Mouse (Mus musculus) hindbrain, embryonic 12.5 days (tissue): Measurements from ENCODE around the gene Npb. TPM values are rescaled to one million over a fixed set of nuclear protein-coding genes. Genes with fewer than 3 reads are reported as not detected.

ENCODE experiments used
- ATAC-seq: fragments of 200-750 bp; cut with Nextera tagmentation; 2 replicates; pipeline ENCODE4 v1.8.0; 2017; ENCODE audit warnings: moderate TSS enrichment; ENCODE audit not compliant: low FRiP score
- H3K27ac ChIP-seq: fragments of 300-500 bp; sonication (generic); 2 replicates; pipeline ENCODE4 v1.5.1; 2016; ENCODE audit warnings: mild to moderate bottlenecking
- H3K27me3 ChIP-seq: fragments of 300-500 bp; sonication (generic); 2 replicates; pipeline ENCODE4 v1.6.1; 2016; ENCODE audit warnings: mild to moderate bottlenecking
- H3K36me3 ChIP-seq: fragments of 300-500 bp; sonication (generic); 2 replicates; pipeline ENCODE4 v1.6.1; 2016; ENCODE audit warnings: mild to moderate bottlenecking
- H3K4me1 ChIP-seq: fragments of 300-500 bp; sonication (generic); 2 replicates; pipeline ENCODE4 v1.6.1; 2016
- H3K4me2 ChIP-seq: fragments of 300-500 bp; sonication (generic); replicated peaks from 2 replicates; pipeline ENCODE4 v1.6.1; 2016; ENCODE audit warnings: mild to moderate bottlenecking
- H3K4me3 ChIP-seq: fragments of 300-500 bp; sonication (generic); 2 replicates; pipeline ENCODE4 v1.5.1; 2016; ENCODE audit warnings: mild to moderate bottlenecking
- H3K9ac ChIP-seq: fragments of 300-500 bp; sonication (generic); 2 replicates; pipeline ENCODE4 v1.6.1; 2016; ENCODE audit warnings: mild to moderate bottlenecking, moderate library complexity
- H3K9me3 ChIP-seq: fragments of 300-500 bp; sonication (generic); replicated peaks from 2 replicates; pipeline ENCODE4 v1.6.1; 2016; ENCODE audit warnings: mild to moderate bottlenecking
- WGBS: fragments of 180-500 bp; shearing (Covaris S2); methylation state at CpG from one replicate; pipeline ENCODE4 v1.1.7; 2016; 5-methylcytosine and 5-hydroxymethylcytosine counted together
- polyA plus RNA-seq: library from polyadenylated mRNA; unstranded; fragments of >200 nt; fragmentation: Nextera tagmentation; extraction: Ambion mirVana; gene quantifications from 2 replicates; pipeline ENCODE4 v1.2.1, GENCODE M21; 2016

Gene Npb
- polyA plus RNA-seq, 1 experiment from 2014 or later = 1.0 TPM

DNA sequence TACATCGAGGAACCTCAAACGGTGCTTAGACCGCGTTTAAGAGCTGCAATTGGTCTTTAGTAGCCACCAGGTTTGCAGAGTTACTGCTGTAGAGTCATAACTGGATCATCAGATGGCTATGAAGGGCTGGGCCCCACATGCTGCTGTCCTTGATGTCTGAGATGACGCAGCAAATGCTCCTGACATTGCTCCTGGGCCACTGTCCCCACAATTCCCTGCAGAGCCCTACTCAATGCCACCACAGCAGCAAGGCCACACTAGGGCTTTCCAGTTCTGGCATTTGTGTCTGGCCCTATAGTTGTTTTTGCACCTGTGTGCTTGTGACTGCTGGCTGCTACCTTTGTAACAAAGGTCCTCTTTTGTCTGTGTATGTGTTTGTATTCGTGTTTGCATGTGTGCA, 14.5 kb downstream of the Npb start:
- 95% methylated on average over 6 of the region's 6 CpGs for WGBS
- Histone ChIP-seq H3K4me2 (no peak overlapping the region), H3K9me3 (no peaks in the 10 kb centered on the region), H3K27ac (no peak overlapping the region), H3K36me3 (peaks cover 64% of the 10 kb centered on the region), H3K4me1 (peaks cover 23% of the 10 kb centered on the region), H3K4me3 (no peak overlapping the region), H3K27me3 (no peaks in the 10 kb centered on the region), H3K9ac (no peak overlapping the region)
- ATAC-seq = no peak

DNA sequence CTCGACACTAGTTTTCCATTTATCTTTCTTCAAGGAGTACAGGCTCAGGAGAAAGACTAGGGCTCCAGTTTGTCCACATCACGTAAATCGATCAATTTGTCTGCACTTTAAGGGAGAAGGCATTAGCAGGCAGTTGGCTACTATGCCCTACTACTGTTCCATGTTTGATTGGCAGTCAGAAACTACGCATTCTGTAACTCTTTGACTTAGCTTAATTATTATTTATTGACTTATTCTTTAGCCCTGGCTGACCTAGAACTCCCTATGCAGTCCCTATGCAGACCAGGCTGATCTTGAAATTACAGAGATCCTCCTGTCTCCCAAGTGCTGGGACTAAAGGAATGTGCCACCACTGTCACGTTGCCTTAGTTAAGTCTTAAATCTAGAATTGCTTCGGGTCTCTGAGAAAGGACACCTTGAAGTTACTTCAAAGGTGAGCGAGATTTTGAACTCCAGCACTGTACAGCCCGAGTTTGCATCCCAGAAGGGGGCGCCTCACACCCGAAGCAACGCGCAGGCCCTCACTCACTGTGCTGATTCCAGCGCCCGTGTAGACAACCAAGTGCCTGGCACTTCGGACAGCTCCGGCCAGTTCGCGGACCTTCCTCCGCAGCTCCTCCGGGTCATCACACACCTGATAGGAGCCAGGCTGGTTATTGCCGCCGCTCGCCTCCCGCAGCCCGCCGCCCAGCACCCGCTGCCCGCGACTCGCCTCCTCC, 15.8 kb downstream of the Npb start:
- 14% methylated on average over 29 of the region's 30 CpGs for WGBS
- Histone ChIP-seq H3K4me1 (peaks cover 18% of the 10 kb centered on the region), H3K36me3 (peaks cover 57% of the 10 kb centered on the region), H3K27ac (peak overlapping the region; percentile 80), H3K4me3 (peak overlapping the region; percentile 99), H3K9me3 (no peaks in the 10 kb centered on the region), H3K9ac (peak overlapping the region; percentile 87), H3K27me3 (no peaks in the 10 kb centered on the region), H3K4me2 (peak overlapping the region; percentile 99)
- peak; percentile 68 for ATAC-seq

DNA sequence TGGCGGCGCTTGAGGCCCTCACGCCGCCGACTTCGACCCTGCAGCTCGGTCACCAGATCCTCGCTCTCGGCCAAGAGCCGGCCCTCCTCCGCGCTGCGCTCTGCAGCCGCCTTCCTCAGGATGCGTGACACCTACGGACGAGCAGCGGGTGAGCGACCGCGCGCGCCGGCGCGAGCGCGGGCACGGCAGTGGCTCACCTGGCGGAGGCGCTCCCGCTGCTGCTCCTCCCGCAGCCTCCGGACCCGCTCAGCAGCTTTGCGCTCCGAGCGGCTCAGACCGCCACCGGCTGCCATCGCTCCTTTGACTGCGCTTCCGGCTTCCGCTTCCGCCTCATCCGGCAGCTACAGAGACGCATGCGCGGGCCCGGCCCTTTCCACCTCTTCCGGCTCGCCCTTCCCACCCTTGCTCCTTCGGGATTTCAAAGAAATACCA, 16.4 kb downstream of the Npb start:
- H3K9me3 ChIP-seq = no peaks in the 10 kb centered on the region
- peak overlapping the region; percentile 99 for H3K4me3 ChIP-seq
- peak overlapping the region; percentile 80 for H3K27ac ChIP-seq
- peak overlapping the region; percentile 99 for H3K4me2 ChIP-seq
- peak overlapping the region; percentile 87 for H3K9ac ChIP-seq
- under 1% methylated on average over 53 of the region's 53 CpGs for WGBS
- no peaks in the 10 kb centered on the region for H3K27me3 ChIP-seq
- peak; percentile 74 for ATAC-seq
- peaks cover 60% of the 10 kb centered on the region for H3K36me3 ChIP-seq
- peaks cover 24% of the 10 kb centered on the region for H3K4me1 ChIP-seq

DNA sequence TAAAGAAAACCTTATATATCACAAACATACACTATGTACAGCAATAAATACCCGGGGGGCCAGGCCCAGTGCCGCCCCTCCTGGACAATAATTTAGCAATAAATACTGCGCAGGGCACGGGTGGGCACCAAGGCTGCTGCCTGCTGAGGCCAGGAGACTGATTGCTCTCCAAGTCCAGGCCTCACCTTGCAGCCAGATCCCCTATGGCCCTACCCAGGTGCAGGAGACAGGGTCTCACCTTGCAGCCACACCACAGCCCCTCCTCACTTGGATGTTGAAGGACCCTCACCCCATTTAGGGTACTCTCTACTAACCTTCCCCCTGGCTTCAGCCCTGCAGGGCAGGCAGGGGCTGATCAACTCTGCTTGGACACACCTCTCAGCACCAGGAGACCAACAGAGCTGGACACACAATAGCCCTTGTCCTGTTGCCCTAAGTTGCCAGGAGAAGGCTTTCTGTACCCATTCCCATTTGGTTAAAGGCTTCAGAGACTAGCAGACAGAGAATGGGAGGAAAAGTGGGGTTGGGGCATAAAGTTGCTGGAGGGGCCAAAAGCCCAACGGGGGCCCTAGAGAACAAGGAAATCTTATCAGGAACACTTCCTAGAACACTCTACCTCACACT, 17.0 kb downstream of the Npb start, which contains the start of gene Sirt7:
Gene Sirt7 (minus strand): TSS at position 89 of the 624 bp plus-strand sequence.
- Histone ChIP-seq H3K36me3 (peaks cover 55% of the 10 kb centered on the region), H3K4me3 (peak within 1 kb of the TSS; percentile 99), H3K9me3 (no peaks in the 10 kb centered on the region), H3K4me1 (peaks cover 29% of the 10 kb centered on the region), H3K4me2 (peak within 1 kb of the TSS; percentile 99), H3K27me3 (no peaks in the 10 kb centered on the region), H3K27ac (peak within 1 kb of the TSS; percentile 80), H3K9ac (peak within 1 kb of the TSS; percentile 87)
- ATAC-seq = peak; percentile 29
- whole genome bisulfite sequencing = 26% methylated on average over 5 of the region's 5 CpGs

DNA sequence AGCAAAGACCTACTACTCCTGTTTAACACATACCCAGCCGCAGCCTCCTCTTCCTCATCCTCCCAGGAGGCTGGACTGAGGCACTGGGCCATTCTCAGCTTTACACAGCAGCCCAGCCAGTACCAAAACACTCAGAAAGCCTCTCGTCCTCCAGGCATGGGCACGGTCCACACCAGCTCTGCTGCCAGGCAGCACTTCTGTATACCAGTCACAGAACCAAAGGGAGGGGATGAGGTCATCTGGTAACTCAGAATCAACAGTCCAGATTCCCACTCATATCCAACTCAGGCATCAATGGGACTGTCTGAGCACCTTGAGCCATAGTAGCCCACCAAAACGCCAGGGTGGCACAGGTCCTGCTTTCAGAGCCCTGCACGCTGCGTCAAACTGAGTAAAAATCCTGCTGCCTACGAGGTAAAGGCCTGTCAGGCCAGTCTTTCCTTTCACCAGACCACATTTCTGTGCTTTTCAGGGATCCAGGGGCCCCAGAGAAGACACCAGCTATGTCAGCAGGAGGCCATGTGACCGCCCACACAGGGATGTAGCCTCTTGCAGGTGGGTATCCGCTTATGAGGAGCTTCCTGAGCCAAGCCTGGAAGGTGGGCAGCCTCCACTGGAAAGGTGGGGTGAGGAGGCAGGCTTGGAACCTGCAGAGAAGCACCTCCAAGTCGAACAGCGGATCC, 18.6 kb downstream of the Npb start:
- H3K9ac ChIP-seq = no peak overlapping the region
- H3K4me3 ChIP-seq = no peak overlapping the region
- ATAC-seq = no peak
- peaks cover 44% of the 10 kb centered on the region for H3K4me1 ChIP-seq
- H3K36me3 ChIP-seq = peaks cover 41% of the 10 kb centered on the region
- 92% methylated on average over 11 of the region's 11 CpGs for WGBS
- H3K27me3 ChIP-seq = no peaks in the 10 kb centered on the region
- H3K4me2 ChIP-seq = no peak overlapping the region
- H3K9me3 ChIP-seq = no peaks in the 10 kb centered on the region
- no peak overlapping the region for H3K27ac ChIP-seq

DNA sequence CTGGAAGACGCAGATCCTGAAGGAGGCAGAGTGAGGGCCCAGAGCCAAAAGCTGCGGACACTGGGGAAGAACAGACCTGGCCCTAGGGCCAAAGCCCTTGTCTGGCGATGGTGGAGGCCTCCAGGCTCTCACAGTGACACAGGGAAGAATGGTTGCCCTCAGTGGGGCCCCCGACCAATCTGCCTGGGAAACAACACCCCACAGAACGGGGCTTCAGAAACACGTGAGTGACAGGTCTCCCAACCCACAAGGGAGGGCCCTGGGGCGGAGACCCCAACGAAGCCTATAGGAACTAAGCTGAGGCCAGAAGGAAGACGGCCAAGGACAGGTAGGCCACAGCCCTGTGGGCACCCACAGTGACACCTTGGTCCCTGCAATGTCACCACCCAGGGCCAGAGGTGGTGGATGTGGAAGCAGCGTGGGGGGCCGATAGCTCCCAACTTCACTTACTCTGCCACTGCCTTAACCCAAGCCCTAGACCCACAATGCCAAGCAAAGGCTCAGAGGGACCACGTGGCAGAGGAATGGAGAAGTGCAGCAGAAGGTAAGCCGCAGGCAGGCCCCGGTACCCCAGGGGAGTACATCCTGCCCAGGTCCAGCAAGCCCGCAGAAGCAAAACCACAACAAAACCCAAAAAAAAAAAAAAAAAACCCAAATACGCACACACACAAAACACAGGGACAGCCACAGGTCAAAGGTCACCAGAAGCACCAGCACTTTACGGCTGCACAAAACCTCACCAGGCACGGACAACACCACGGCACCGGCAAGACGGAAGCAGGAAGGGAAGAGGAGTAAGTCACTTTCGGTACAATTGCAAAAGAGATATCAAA, 19.4 kb downstream of the Npb start:
- H3K27ac ChIP-seq = no peak overlapping the region
- H3K36me3 ChIP-seq = peaks cover 33% of the 10 kb centered on the region
- H3K27me3 ChIP-seq = no peaks in the 10 kb centered on the region
- no peaks in the 10 kb centered on the region for H3K9me3 ChIP-seq
- WGBS = 85% methylated on average over 22 of the region's 22 CpGs
- H3K4me2 ChIP-seq = no peak overlapping the region
- H3K9ac ChIP-seq = no peak overlapping the region
- peaks cover 51% of the 10 kb centered on the region for H3K4me1 ChIP-seq
- no peak overlapping the region for H3K4me3 ChIP-seq
- no peak for ATAC-seq

DNA sequence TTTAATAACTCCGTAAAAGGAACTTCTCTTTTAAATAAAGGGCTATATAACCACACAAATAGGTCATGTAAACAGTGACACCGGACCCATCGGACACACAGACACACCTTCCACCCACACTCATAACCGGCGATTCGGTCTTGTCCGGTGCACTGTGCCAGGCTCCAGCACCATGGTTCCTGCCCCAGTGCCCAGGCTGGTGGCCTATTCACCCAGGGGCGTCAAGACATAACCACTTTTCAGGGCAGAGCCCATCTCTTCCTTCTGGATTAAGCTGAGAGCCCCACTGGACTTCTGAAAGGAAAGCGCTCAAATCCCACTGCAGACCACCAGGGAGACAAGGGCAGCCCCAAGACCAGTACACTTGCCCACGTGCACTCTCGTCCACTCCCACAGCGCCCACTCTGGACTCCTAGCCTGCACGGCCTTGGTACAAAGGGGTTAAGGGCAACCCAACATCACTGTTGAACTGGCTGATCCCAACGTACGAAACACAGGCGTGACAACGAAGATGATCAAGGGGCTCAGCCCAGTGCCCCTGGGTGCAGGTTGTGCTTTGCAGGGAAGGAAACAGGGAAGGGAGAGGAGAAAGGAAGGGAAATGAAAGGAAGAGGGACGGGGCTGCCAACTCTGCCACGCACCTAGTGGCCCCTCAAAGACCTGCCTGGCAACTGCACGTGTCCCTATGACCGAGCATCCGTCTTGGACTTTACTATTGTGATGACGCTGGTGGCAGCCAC, 20.5 kb downstream of the Npb start:
- H3K4me2 ChIP-seq = no peak overlapping the region
- H3K27me3 ChIP-seq = no peaks in the 10 kb centered on the region
- no peak overlapping the region for H3K9ac ChIP-seq
- H3K27ac ChIP-seq = no peak overlapping the region
- no peak for ATAC-seq
- H3K4me1 ChIP-seq = peaks cover 46% of the 10 kb centered on the region
- no peak overlapping the region for H3K4me3 ChIP-seq
- WGBS = 96% methylated on average over 23 of the region's 23 CpGs
- H3K36me3 ChIP-seq = peaks cover 27% of the 10 kb centered on the region
- H3K9me3 ChIP-seq = no peaks in the 10 kb centered on the region

DNA sequence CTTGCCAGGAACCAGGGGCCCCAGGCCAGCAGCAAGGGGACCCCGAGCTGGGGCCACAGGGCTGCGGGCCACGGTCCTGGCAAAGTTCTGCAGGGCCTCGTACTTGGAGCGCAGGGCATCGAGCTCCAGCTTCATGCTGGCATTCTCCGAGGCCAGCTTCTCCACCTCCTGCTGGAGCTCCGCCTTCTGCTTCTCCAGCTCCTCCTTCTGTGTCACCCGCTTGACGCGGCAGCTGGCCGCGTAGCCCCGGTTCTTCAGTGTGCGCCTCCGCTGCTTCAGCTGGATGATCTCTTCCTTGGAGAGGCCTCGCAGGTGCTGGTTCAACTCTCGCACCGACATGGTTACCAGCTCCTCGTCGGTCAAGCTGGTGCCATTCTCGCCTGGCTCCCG, 21.1 kb downstream of the Npb start:
- Histone ChIP-seq H3K27me3 (no peaks in the 10 kb centered on the region), H3K36me3 (peaks cover 27% of the 10 kb centered on the region), H3K4me1 (peaks cover 43% of the 10 kb centered on the region), H3K4me3 (no peak overlapping the region), H3K4me2 (peak overlapping the region; percentile 29), H3K9ac (peak overlapping the region; percentile 33; the same call in 1 of the 2 replicates), H3K27ac (peak overlapping the region; percentile 64; the same call in 1 of the 2 replicates), H3K9me3 (no peaks in the 10 kb centered on the region)
- WGBS = 76% methylated on average over 23 of the region's 23 CpGs
- ATAC-seq = no peak

DNA sequence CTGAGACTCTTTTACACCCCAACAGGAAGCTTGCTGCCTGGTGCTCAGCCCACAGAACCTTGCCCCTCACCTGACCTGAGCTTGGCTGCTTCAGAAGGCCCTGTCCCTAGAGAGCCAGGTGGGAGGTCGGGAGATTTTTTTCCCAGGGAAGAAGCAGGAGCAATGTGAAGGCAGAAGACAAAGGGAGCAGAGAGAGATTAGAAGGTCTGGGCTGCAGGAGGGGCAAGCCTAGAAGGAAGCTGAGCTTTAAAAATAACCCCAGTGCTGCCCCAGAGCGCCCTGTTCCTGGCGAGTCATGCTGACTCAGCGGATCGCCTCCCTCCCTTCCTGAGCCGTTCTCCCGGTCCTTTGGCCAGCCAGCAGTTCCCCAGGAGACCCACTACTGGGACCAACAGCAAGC, 21.6 kb downstream of the Npb start:
- H3K4me3 ChIP-seq = 0 out of 2 replicates have a peak overlapping the region, but pooled peaks have one; percentile 7
- no peaks in the 10 kb centered on the region for H3K27me3 ChIP-seq
- H3K27ac ChIP-seq = peak overlapping the region; percentile 64
- H3K9me3 ChIP-seq = no peaks in the 10 kb centered on the region
- WGBS = 25% methylated on average over 7 of the region's 7 CpGs
- H3K4me2 ChIP-seq = peak overlapping the region; percentile 29
- peaks cover 27% of the 10 kb centered on the region for H3K36me3 ChIP-seq
- H3K9ac ChIP-seq = peak overlapping the region; percentile 33
- H3K4me1 ChIP-seq = peaks cover 41% of the 10 kb centered on the region
- ATAC-seq = no peak

DNA sequence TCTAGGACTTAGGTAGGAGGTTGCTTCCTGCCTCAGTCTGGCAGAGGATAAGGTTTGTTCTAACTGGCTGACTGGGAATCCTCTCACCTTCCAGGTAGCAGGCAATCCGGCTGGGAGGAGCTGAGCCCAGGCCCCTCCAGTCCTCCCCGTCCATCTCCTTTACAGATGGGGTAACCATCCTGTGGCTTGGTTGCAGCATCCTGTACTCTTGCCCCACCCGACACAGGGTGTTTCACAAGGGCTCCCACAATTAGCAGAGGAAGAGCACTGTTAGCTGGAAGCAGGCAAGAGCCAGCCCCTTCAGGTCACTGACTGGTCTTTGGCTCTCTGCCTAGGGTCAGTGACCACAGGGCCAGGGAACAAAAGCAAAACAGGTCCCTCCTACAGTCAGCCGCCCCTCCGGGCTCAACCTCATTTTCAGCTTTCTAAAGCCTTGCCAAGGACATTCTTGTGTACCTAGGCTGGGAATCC, 22.2 kb downstream of the Npb start:
- WGBS = 32% methylated on average over 5 of the region's 5 CpGs
- Histone ChIP-seq H3K9me3 (no peaks in the 10 kb centered on the region), H3K9ac (peak overlapping the region; percentile 33), H3K27ac (peak overlapping the region; percentile 64), H3K4me1 (peaks cover 37% of the 10 kb centered on the region), H3K36me3 (peaks cover 27% of the 10 kb centered on the region), H3K4me3 (0 out of 2 replicates have a peak overlapping the region, but pooled peaks have one; percentile 7), H3K27me3 (no peaks in the 10 kb centered on the region), H3K4me2 (peak overlapping the region; percentile 29)
- ATAC-seq = no peak
